Mouse (Mus musculus) C2C12 (cell line): ENCODE data around the gene Usp35.

ENCODE experiments used
- CEBPB ChIP-seq: IDR thresholded peaks from one replicate; pipeline ENCODE4 v1.6.1; 2011; ENCODE audit warnings: low read depth, mild to moderate bottlenecking, control low read depth, moderate library complexity
- CTCF ChIP-seq: IDR thresholded peaks from one replicate; pipeline ENCODE4 v1.5.1; 2011; ENCODE audit not compliant: control insufficient read depth, insufficient read depth, insufficient read length
- MAX ChIP-seq: IDR thresholded peaks from one replicate; pipeline ENCODE4 v1.6.1; 2011; ENCODE audit warnings: mild to moderate bottlenecking, control low read depth
- MYOG ChIP-seq: IDR thresholded peaks from one replicate; pipeline ENCODE4 v1.6.1; 2011; ENCODE audit not compliant: control insufficient read depth, insufficient read length; ENCODE audit errors: extremely low read depth

DNA sequence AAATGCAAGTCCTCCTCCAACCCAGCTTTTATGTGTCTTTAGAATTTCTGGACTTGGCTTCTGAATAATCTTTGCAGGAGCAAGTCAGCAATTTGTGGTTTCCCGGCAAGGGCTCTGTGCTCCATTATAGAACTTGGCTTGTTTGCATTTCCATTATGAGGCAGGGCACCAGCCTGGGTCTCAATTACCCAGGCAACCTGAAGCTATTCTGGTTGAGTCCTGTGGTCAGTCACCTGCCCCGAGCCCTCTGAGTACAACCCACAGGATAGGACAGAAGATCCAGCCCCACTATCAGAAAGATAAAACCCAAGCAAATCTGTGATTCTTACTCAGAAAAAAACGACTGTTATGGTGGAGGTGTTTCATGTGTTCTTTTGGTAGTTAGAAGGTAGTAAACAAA is 29.1 kb upstream of the Usp35 start:
- TF ChIP-seq CTCF (no peak), MAX (no peak), CEBPB (no peak), MYOG (no peak)
